Mouse (Mus musculus) CD4-positive, CD25-positive, alpha-beta regulatory T cell, adult 2 months (primary cell): ENCODE results near the gene Gpc6.

Experiments used
- DNase-seq: peaks from one replicate; pipeline ENCODE4 v3.0.0-alpha.2; 2012; ENCODE audit warnings: low read depth, low spot score

Gpc6 gene

DNA sequence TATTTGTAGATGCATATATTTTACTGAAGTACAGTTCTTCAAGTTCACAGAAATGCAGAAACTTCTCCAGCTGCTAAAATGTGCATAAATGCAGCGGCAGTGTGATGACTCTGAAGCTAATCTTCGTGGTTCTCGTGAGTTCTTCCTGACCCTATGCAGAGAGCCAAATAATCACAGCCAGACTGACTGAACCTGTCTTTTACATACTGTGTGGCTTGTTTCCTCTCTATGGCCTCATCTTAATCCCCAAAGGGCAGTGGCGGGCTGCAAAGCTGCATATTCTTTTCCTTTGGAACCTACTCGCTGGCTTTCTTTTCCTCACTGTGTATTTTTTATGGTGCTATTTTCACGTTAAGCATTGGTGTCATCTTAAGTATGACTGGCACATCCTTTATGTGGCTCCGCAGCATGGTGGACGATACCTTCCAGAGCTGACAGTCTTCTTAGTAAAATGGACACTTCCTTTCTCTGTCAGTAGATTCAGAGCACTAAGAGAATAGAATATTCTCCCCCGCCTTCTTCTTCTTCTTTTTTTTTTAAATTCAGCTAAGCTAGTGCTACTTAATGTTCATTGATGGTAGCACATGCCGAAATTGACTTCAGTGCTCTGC lies 775.7 kb downstream of the Gpc6 start:
- no peak for DNase-seq

DNA sequence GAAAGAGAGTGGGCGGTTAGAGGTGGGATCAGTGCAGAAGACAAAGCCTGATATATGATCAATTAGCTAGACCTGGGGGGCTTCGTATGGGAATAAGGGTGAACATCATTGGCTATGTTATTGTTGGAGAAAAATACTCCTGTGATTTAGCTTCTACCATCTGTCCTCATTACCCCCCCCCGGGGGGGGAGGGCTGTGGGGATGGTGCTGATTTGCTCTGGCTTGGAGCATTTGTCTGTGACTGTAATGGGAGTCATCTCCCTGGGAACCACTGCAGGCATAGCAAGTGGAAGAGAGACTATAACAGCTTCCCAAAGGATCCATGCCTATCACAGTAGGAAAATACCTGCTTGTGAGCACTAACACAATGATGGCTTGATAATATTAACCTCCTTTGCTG lies 783.7 kb downstream of the Gpc6 start:
- no peak for DNase-seq

DNA sequence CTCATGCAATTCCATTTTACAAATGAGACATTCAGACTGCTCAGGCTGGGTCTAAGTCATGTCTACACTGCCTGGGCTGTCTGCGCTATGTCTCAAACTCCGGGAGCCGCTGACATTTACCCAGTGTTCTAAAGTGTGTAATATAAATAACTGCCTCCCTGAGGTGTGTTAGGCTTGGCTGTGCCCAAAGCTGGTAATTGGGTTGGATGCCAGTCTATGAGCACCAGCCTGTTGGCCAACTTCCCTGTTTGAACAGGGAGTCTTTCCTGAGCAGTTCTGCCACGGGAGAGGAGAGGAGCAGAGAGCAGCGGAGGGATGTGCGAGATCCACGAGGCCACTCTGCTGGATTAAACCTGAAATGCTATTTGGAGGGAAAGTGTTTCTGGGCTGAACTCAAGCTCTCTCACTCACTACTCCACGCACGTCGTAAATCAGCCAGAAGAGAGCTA lies 785.4 kb downstream of the Gpc6 start:
- no peak for DNase-seq

DNA sequence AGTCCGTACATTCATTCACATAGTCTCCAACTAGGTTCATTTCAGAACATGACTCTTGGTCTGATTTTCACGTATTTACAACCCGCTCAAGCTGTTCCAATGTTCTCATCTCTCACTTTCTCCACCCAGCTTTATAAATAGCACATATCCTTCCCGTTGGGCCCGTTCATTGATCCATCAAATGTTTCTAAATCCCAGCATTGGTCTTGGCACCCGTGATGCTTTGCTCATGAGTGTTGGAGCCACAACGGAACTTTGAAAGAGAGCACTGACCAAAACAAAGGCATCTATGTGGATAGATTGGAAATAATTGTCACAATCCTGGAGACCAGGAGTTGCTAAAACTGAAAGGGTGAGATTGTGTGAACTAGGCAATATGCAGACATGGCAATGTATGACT lies 787.2 kb downstream of the Gpc6 start:
- no peak for DNase-seq

DNA sequence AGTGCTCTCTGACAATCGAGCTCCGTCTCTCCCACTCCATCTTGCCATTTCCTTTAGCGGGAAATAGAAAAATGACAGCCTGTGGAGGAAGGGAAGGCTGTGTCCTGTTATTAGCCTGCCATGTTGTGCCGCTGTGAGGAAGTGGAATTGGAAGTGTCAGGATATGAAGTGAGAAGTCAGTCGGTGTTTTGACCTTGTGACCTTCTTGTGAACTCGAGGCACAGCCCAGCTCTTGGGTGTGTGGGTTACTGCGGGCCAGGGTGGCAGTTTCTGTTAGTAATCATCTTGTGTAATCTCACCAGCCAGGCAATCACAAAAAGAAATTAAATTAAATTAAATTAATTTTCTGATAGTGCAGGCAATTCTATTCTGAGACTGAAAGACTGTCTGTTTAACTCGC lies 789.0 kb downstream of the Gpc6 start:
- DNase-seq: no peak

DNA sequence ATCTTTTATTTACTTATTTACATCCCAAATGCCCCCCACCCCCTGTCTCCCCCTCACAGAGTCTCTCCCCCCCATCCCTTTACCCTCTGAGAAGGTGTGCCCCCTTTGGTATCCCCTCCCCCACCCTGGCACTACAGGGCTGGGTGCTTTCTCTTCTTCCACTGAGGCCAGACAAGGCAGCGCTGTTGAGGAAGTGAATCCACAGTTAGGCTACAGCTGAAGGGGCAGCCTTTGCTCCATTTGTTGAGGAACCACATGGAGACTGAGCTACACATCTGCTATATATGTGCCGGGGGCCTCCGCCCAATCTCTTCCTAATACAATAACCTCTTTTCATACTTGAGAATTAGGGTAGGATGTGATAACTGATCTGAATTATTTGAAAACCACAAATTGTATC lies 791.2 kb downstream of the Gpc6 start:
- no peak for DNase-seq

DNA sequence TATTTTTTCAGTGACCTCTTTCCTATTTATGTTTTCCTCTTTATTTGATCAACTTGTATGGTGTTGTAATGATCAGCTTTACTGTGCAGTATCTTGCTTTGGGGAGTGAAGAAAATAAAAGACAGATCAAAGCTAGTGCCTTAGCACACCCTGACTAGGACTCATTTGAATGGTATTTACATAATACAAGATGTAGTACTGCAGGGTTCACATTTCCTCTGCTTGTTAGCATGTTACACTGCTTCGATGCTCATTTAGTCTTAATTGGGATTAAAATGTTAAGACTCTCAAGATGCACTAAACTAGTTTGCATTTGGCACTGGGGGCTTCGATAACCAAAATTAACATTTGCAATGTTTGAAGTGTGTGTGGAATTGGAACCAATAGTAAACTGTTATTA lies 803.6 kb downstream of the Gpc6 start:
- DNase-seq: no peak

DNA sequence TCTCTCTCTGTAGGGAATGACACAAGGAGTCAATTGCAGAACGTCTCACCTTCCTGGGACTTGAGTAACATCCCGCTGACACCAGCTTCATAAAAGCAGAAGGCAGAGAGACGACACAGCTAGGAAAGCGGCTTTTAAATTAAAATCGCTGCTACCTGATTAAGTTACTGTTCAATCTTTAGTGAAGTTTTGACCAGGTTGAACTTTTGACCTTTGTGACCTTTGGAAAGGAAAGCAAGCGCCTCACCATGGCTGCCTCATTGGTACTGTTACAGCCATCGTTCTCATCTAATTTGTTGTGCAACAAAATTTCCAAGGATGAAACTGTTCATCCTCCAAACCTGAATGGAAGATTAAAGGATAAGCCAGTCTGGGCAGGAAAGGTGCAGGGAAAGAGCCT lies 830.1 kb downstream of the Gpc6 start:
- DNase-seq: no peak

DNA sequence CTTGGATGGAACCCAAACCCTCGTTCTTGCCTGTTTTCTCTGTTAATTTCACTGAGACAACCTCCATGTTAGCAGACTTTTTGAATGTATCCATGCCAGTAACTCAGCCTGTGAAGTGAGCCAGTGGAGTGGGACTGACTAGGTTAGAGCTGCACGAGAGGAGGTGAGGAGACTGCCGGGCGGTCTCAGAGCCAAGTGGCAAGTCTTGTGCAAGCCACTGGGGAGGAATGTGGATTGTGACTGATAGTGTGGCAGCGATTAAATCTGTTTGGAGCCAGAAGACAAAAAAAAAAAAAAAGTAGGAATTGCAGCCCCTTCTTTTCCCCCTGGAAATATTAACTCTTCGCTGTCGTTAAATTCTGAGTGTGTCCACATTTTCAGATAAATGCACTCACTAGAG lies 831.4 kb downstream of the Gpc6 start:
- DNase-seq: no peak

DNA sequence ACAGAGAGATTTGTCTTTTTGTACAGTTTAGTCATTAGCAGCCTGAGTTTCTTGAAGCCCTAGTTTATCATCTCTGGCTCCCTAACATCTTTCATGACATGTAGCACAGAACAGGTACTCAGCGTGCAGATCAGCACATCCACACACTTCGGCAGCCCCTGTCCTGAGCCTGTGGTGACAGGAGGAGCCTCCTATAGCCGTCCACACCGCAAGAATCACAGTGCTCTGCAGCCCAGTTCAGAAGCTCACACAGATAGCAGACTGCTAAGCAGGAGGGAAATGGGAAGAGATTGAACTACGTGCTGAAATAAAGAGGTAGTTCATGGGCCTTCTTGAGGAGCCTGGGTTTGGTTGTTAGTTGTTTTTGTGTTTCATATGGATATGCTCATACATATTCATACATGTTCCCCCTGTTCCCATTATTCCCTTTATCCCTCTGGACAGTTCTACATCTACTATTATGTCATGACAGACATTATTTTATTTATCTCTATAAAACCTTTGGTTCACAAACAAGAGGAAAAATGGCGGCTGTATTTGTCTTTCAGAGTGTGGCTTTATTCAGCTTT lies 832.8 kb downstream of the Gpc6 start:
- DNase-seq: no peak

DNA sequence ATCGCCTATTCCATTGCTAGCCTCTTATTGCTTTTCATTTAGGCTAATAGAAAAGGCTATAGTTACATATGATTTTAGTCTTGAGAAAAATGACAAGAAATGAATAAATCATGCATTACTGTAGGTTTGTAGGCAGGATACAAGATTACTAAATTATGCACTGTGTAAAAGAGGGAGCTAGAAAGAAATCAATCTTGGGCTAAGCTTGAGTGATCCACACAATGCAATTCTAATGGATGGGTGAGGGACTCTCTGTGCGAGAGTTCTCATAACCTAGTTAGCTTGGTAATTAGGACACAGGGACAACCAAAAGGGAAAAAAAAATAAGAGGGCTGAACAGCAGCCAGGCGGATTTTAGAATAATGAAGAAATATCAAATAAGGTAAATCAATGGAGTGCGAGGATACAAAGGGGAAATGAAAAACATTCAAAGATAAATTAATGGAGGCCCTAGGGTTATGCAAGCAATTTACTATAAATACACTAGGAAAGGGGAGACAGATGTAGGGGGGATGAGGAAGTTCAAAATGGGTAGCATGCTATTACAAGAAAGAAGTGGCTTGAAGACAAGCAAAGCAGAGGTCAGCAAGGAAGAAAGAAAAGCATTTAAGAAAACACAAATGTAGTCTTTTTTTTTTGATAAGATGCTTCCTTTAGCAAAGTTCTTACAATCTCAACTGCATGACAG lies 835.9 kb downstream of the Gpc6 start:
- DNase-seq: no peak

DNA sequence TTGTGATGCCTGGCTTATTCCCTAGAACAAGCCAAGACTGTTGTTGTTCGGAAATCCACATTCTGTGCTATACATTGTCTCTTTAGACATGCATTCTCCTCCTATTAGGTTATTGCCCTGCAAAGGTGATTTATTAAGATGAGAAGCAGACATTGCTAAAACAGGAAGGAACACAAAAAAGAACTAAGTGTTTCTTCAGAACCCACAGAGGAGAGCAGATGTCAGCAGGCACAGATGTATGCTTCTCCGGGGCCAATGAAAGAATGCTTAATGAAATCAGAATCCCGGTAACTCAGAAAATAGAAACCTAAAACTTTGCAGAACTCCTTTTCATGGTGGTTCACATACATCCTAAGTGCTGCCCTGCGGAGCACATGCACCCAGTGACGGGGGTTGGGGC lies 837.8 kb downstream of the Gpc6 start:
- DNase-seq: no peak

DNA sequence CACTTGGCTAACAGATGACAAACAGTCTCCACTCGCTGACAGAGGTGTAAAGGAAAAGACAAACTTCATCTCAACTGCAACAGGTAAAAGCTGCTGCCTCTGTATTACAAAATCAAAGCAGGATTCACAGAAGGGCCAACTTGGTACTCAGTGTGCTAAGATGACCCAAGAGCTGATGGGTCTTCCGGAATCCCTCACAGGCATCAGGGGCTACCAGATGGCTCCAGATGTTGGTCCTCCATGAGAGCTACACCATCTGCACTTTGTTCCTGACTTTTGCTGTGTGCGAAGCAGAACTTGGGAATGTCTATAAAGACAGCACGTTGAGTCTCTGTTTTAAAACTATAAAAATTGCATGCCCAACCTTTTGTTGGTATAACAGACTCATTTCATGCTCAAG lies 842.7 kb downstream of the Gpc6 start:
- no peak for DNase-seq

DNA sequence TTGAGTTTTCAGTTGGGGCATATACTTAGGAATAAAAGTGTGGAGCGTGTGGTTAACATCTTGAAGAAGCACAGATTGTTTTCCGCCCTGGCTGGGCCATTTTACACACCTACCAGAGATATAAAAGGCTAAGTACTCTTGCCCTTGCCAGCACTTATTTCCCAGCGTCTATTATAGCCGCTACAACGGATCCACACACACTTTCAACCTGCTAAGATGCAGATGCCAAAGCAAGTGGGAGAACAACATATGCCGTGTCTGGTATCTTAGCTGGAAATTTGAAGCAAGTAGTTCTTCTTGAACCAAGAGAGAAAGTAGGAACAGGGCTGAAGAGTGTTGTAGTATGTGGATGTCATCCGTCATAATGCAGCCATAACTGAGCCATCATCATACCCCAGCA lies 843.6 kb downstream of the Gpc6 start:
- DNase-seq: no peak

DNA sequence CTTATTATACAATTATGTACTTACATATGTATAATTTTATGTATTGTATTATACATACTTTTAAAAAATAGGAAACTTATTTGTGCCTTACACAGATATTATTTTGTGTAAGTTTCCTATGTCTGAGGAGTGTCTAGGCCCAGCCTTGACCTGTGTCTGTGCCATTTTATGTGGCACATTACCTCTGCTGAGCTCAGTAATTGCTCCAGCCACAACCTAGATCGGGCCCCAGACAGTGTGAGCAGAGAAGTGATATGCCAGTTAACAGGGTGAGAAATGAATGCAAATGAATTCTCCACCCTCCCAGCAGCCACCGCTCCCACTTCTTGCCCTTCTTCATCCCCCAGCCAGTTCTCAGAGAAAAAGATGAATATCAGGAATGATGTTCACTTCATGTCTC lies 848.3 kb downstream of the Gpc6 start:
- DNase-seq: no peak

DNA sequence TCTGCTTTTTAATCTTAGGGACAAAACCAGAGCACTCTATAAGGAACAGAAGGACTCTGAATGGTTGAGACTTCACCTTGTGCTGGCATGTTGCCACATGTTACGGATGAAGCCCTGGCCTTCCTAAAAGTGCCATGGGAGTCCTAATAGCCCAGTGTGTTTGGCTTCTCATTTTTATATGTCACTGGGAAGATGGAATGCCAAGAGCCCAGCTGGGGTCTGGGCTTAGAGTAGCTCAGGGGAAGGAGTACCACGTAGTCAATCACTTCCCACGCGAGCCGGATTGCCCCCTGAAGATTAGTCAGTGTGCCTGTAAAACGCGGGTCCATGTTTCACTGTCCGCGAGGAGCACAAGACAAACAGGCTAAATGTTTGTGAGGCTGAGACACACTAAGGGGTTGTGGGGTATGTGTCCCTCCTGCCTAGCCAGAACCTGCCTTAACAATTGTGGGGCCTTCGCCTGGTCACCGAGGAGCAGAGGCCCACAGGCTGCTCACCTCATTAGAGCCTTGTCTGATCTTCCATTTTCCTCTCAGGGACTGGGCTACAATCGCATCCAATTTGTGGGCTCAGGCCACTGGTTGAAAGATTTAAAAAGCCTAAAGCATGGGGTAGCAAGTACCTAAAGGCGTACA lies 852.9 kb downstream of the Gpc6 start:
- DNase-seq: no peak

DNA sequence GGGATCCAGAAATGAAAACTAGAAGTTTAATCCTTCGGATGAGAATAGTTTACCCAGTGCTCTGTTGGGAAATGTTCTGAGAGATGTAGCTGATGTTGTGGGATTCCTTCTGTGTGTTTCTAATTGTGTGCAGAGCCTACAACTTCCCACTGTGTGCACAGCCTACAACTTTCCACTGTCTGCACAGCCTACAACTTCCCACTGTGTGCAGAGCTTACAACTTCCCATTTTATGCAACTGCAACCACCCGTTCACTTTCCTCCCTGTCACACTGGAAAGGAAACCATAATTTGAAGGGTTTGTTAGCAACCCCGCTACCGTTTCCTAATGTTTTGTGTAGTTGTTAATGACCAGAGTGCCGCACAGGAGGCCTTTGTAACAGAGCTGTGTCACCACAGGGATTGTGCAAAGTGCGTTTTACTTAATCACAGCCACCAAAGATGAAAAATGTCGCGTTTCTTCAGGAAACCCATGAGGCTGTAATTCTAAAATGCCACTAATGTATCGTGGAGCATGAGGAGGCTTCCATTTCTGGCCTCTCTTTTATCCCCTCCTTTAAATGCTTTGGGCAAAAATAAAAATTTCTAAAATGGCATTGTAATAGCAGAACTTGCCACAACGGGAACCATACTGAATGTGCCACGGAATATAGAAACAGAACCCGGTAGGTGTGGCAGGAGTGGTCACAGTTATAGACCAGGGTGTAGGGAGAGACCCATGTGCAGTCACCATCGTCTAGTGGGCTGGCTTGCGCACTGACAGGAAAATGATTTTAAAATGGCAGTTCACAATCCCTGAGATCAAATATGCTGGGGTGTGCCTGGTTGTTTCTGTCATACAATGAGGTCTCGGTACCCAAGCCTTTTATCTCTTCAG lies 853.7 kb downstream of the Gpc6 start:
- no peak for DNase-seq

DNA sequence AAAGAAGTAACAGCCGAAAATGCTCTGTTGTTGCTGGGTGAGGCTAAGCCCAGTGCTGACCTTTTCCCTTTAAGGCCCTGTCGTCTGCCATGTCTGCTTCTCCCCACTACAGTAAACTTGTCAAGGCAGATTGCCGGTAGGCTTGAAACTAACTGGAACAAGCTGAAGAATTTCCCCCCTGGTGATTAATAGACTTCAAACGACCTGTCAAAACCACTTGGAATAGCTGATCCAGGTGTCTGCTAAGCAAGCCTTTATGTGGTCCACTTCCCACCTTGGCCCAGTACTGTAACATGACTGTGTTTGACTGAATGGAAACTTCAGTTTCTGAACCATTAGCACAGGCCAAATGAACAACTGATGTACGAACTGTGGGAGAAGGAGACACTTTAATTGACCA lies 856.6 kb downstream of the Gpc6 start:
- DNase-seq: no peak

DNA sequence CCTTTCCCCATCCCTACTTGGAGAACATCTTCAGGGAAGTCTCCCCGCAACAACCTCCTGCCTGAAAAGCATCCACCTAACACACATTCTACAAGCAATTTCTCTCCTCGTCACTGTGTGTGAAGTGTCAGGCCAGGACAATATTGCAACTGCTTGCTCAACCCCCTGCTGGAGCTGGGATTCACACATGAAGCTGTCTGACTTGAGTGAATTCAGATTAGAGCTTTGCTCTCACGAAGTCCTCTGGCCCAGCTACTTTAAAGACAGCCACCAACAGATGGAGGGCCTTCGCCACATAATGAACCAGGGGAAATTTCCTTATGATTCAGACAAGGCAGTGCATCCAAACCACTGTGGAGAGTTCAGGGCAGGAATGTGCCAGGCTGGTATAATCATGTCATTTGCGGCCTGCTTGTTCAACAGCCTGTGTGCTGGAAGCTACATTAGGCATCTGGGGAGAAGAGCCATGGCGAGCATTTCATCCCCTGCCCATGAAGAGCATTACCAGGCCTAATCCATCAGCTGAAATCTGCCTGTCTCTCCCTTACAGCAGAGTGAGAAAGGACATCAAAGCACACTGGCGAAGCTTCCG lies 858.7 kb downstream of the Gpc6 start:
- DNase-seq: no peak

DNA sequence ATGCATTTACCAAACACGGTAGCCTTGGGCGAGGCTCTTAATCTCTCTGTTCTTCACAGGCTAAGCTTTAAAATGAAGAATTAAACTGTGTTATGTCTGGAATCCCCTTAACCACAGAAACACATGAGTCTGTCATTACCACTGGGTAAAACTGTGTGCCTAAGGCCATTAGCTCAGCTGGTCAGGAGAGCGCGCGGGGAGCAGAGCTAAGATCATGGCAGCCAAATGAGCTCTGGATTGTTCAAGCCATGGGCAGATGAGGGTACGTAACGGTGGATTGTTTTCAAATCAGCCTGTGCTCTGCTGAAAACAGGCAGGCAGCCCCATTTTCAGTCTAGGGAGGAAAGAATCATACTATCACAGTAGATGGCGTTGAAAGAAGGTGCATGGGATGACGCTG lies 859.8 kb downstream of the Gpc6 start:
- DNase-seq: no peak

DNA sequence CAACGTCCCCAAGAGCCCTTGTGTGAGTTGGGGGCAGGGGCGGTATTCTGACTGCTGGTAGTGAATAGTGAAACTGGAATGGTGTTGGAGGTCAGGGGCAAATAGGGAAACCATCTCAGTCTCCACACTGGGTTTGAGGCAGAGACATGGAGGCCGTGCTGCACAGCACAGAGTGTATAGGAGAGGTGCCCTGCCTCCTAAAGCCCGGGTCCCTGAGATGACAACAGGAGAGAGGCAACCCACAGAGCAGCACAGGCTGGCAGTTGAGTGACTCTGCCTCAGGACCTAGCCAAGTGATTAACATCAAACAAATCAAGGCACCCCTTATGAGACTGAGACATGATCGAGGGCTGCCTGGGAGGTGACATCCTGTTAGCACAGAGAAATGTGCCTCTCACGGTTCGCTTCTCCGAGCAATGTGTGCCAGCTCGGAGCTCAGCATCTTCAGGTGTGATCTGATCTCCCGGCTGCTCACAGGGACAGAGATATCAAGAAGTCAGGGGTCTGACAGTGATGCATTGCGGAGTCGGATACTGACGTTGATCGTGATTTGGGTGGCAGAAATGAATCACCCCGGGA lies 860.5 kb downstream of the Gpc6 start:
- DNase-seq: no peak
